Mouse (Mus musculus): Measurements from ENCODE around the gene Defb11. TPM values are rescaled to one million over a fixed set of nuclear protein-coding genes. Genes with fewer than 3 reads are reported as not detected.
"Not testable (repeated sequence)": the region's sequence is repeated elsewhere in the genome, so short reads cannot be mapped to it uniquely, and the experiment has no call there.

Gene Defb11
- polyA plus RNA-seq (2012; rRNA removed) (not detected in 2 replicates), polyA plus RNA-seq (2014; fragmentation: Nextera tagmentation; extraction: Ambion mirVana) (not detected in 2 replicates)

DNA sequence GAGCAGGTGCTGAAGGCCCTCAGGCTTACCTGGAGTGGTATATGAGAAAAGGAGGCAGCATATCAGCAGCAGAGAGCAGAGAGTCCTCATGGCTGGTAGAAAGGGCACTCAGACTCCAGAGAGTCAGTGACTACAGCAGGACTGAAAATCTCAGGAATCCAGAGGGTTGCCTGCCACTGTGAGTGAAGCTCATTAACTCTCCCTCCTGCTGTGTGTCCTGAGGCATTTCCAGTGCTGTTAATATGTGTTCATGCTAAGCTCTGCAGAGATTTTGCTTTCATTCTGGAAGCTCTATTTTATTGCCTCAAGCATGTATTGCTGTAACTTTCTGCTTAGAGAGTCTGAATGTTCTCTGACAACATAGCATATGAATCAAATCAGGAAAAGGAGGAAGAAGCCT, at the start of gene Defb11:
Gene Defb11, minus strand, starts transcription at position 123 of the 400 bp plus-strand sequence.
- H3K4me1 ChIP-seq (replicated peaks; ENCODE audit: control insufficient read depth in 2 of 2, insufficient read depth in 2 of 2, low read length in 1 of 2) = not testable (repeated sequence)

DNA sequence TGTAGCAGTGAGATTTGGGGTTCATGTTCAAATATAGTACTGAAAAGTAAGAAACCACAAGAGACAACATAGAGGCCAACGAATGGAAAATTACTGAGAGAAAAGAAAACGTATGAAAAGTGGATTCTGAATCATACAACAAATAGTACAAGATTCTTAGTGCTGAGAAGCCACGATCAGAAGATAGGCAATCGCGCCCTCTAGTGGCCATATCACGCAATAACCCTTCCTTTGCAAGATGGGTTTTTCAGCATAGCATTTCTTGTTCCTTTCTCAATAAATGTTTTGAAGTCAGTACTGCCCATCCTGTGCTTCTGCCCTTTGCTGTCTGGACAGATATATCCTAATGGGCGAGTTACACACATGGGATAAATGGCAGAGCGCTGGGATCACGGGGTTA, 49.1 kb upstream of the Defb11 start:
- H3K4me1 ChIP-seq (replicated peaks; ENCODE audit: control insufficient read depth in 2 of 2, insufficient read depth in 2 of 2, low read length in 1 of 2) = no peaks in the 10 kb centered on the region
- no peaks in the 10 kb centered on the region for H3K36me3 ChIP-seq (replicated peaks; ENCODE audit: control insufficient read depth, insufficient read depth, low read depth)
- ATAC-seq (ENCODE audit: insufficient read depth) (no peak), DNase-seq (ENCODE audit: low read depth in 3 of 3, low spot score in 3 of 3) (peak; percentile 4 to 14 (median 13))
- H3K27ac ChIP-seq = no peak overlapping the region
- WGBS (ENCODE audit: insufficient replicate concordance) = 4% methylated on average over 9 of the region's 9 CpGs
- H3K27me3 ChIP-seq (ENCODE audit: control insufficient read depth, insufficient read depth, low read length) = no peaks in the 10 kb centered on the region
- H3K9me3 ChIP-seq (ENCODE audit: control insufficient read depth, low read length) = no peaks in the 10 kb centered on the region
- H3K4me3 ChIP-seq (ENCODE audit: insufficient read depth in 1 of 2, low read depth in 2 of 2, low read length in 2 of 2) = no peak overlapping the region
- TF ChIP-seq CTCF (IDR thresholded peaks at IDR 0.05; ENCODE audit: low read depth) (peak; percentile 82), EP300 (IDR thresholded peaks at IDR 0.05; ENCODE audit: low read depth) (no peak)
- H3K4me2 ChIP-seq (ENCODE audit: low read depth) = no peak overlapping the region
- H3K9ac ChIP-seq (replicated peaks) = no peak overlapping the region

More for the DNA sequence above, at the start of gene Defb11:
- not testable (repeated sequence) for H3K9ac ChIP-seq (replicated peaks); H3K4me2 ChIP-seq (ENCODE audit: low read depth); H3K36me3 ChIP-seq (replicated peaks; ENCODE audit: control insufficient read depth, insufficient read depth, low read depth); H3K4me3 ChIP-seq (ENCODE audit: insufficient read depth in 1 of 2, low read depth in 2 of 2, low read length in 2 of 2); H3K27me3 ChIP-seq (ENCODE audit: control insufficient read depth, insufficient read depth, low read length); H3K27ac ChIP-seq; ATAC-seq (ENCODE audit: insufficient read depth); DNase-seq (ENCODE audit: low read depth in 3 of 3, low spot score in 3 of 3); H3K9me3 ChIP-seq (ENCODE audit: control insufficient read depth, low read length)

DNA sequence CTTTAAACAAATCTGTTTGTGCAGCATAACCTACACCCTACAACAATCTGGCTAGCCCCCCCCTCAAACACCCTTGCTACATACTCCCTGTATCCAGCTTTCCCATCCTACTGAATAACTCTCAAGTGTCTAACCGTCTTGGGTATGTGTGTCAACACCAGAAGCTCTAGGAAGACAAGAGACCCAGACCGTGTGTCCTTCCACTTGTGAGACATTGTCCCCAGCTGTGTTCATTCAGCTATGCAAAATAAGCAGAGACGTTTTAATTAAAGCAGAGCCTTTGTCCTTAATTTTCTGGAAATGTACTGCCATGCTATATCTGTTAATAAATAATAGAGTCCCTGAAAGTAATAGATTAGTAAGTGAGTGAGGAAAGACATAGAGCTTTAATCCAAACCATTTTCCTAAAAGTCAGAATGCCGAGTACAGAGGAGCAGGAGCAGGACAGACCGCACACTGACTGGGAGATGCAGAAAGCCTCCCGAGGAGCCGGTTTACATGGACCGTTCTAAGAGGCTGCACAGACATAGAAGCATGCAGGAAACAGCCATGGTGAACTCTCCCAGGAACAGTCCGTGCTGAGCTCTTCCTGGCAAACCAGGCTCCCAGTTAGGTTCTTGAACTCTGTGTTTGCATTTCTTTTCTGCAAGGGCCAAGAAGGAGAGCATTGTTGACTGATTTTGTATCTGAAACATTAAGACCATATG, 41.3 kb upstream of the Defb11 start:
- Histone ChIP-seq H3K9ac (replicated peaks) (no peak overlapping the region), H3K4me3 (ENCODE audit: insufficient read depth in 1 of 2, low read depth in 2 of 2, low read length in 2 of 2) (no peak overlapping the region), H3K27me3 (ENCODE audit: control insufficient read depth, insufficient read depth, low read length) (no peaks in the 10 kb centered on the region), H3K4me2 (ENCODE audit: low read depth) (no peak overlapping the region), H3K27ac (no peak overlapping the region), H3K4me1 (replicated peaks; ENCODE audit: control insufficient read depth in 2 of 2, insufficient read depth in 2 of 2, low read length in 1 of 2) (no peaks in the 10 kb centered on the region), H3K36me3 (replicated peaks; ENCODE audit: control insufficient read depth, insufficient read depth, low read depth) (no peaks in the 10 kb centered on the region), H3K9me3 (ENCODE audit: control insufficient read depth, low read length) (no peaks in the 10 kb centered on the region)
- TF ChIP-seq EP300 (IDR thresholded peaks at IDR 0.05; ENCODE audit: low read depth) = no peak
- no peak for ATAC-seq (ENCODE audit: insufficient read depth)
- WGBS (ENCODE audit: insufficient replicate concordance) = 62% methylated on average over 9 of the region's 9 CpGs
- DNase-seq (ENCODE audit: low read depth in 3 of 3, low spot score in 3 of 3) = no peak

DNA sequence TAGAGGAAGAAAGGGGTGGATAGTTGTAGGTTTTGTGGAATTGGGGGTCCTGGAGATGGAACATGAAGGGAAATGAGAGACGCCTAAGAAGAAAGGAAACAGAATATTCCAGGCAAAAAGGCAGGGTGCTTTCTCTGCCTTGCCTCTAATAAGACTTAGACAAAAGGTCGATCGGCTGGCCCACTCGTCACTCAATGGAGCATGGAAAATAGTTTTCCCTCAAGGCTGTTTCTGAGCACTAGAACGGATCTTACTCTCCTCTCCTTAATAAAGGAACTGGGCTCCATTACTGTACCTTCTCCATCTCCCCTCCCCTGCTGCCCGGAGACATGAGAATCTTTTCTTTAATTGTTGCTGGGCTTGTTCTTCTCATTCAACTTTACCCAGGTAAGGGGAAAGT, 40.2 kb upstream of the Defb11 start, which contains the start of gene Defb13:
Gene Defb13, plus strand, starts transcription at position 301 of the 400 bp plus-strand sequence.
- no peak within 1 kb of the TSS for H3K4me3 ChIP-seq (ENCODE audit: insufficient read depth in 1 of 2, low read depth in 2 of 2, low read length in 2 of 2)
- H3K4me2 ChIP-seq (ENCODE audit: low read depth) = no peak within 1 kb of the TSS
- H3K4me1 ChIP-seq (replicated peaks; ENCODE audit: control insufficient read depth in 2 of 2, insufficient read depth in 2 of 2, low read length in 1 of 2) = no peaks in the 10 kb centered on the region
- no peak within 1 kb of the TSS for H3K27ac ChIP-seq
- WGBS (ENCODE audit: insufficient replicate concordance) = 65% methylated on average over 6 of the region's 6 CpGs
- ATAC-seq (ENCODE audit: insufficient read depth) (no peak), DNase-seq (ENCODE audit: low read depth in 3 of 3, low spot score in 3 of 3) (no peak)
- no peak within 1 kb of the TSS for H3K9ac ChIP-seq (replicated peaks)
- no peaks in the 10 kb centered on the region for H3K27me3 ChIP-seq (ENCODE audit: control insufficient read depth, insufficient read depth, low read length)
- no peaks in the 10 kb centered on the region for H3K9me3 ChIP-seq (ENCODE audit: control insufficient read depth, low read length)
- no peak for TF ChIP-seq EP300 (IDR thresholded peaks at IDR 0.05; ENCODE audit: low read depth)
- TF ChIP-seq CTCF (IDR thresholded peaks at IDR 0.05; ENCODE audit: low read depth) = no peak
- no peaks in the 10 kb centered on the region for H3K36me3 ChIP-seq (replicated peaks; ENCODE audit: control insufficient read depth, insufficient read depth, low read depth)

DNA sequence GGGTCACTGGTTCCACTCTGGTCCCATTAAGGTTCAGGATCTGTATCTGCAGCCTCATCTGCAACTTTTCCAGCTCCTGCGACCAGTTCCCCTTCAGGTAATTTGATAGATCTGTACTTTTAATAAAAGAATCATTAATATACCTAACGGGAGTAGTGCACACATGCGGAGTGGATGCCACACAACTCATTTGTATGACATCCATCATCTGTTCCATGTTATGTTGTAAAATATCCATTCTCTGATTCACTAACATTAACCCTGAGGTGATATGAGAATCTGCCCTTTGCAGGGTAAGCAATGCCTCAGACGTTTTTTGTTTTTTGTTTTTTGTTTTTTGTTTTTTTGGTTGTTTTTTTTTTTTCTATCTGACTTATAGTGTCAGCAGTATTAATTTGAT, 31.8 kb upstream of the Defb11 start, which contains the start of gene Defb35:
Gene Defb35, plus strand, starts transcription at position 301 of the 400 bp plus-strand sequence.
- not testable (repeated sequence) for DNase-seq (ENCODE audit: low read depth in 3 of 3, low spot score in 3 of 3); H3K36me3 ChIP-seq (replicated peaks; ENCODE audit: control insufficient read depth, insufficient read depth, low read depth); H3K9me3 ChIP-seq (ENCODE audit: control insufficient read depth, low read length); H3K27me3 ChIP-seq (ENCODE audit: control insufficient read depth, insufficient read depth, low read length); H3K9ac ChIP-seq (replicated peaks); H3K4me3 ChIP-seq (ENCODE audit: insufficient read depth in 1 of 2, low read depth in 2 of 2, low read length in 2 of 2); H3K27ac ChIP-seq; H3K4me2 ChIP-seq (ENCODE audit: low read depth); ATAC-seq (ENCODE audit: insufficient read depth); H3K4me1 ChIP-seq (replicated peaks; ENCODE audit: control insufficient read depth in 2 of 2, insufficient read depth in 2 of 2, low read length in 1 of 2)
- 59% methylated on average over 4 of the region's 4 CpGs for WGBS (ENCODE audit: insufficient replicate concordance)

Data from liver, embryonic 14.5 days (tissue).